Mouse (Mus musculus): Measurements from ENCODE around the gene Tor1aip2. TPM values are rescaled to one million over a fixed set of nuclear protein-coding genes. Genes with fewer than 3 reads are reported as not detected.
A peak's percentile ranks its signal among the peaks of the same experiment; 100 is the strongest.
"Not testable (repeated sequence)": the region's sequence is repeated elsewhere in the genome, so short reads cannot be mapped to it uniquely, and the experiment has no call there.

The Tor1aip2 gene
- polyA plus RNA-seq, 1 experiment from 2014 or later = 111 TPM

- Histone ChIP-seq H3K4me1 (no peaks in the 10 kb centered on the region), H3K9me3 (no peaks in the 10 kb centered on the region), H3K27ac (replicated peaks) (no peak overlapping the region), H3K4me3 (no peak overlapping the region), H3K27me3 (replicated peaks; ENCODE audit: low read depth, poor library complexity, severe bottlenecking) (no peaks in the 10 kb centered on the region), H3K36me3 (replicated peaks) (peaks cover 82% of the 10 kb centered on the region)
- WGBS = 90% methylated on average over 3 of the region's 3 CpGs
- DNase-seq (ENCODE audit: low spot score) = no peak
Observed at GRCm38 (mm10) chr1:156027849-156028248, 7.4 kb upstream of the Tor1aip2 start.

DNA sequence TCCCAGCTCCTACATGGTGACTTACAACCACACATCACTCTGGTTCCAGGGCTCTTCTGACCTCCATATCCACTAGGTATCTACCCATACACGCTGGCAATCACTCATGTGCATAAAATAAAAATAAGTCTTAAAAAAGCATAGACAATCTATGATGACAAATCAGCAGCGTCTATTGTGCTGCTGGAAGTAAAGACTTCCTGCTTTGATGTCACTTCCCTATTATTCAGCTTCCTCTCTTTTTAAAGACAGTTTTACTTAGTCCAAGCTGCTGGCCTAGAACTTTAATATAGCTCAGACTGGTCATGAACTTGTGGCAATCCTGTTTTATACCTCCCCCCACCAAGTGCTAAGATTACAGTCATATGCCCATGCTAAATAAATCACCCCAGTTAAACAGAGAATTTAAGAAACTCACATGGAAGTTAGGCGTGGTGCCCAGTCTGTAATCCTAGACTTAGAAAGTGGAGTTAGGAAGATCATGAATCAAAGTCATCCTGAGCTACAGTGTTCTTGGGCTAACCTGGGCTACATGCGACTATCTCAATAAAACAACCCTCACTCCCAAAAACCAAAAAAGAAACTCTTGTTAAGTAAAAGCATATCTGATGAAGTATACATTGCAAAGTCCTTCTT is 6.7 kb upstream of the Tor1aip2 start:
- no peak overlapping the region for H3K27ac ChIP-seq (replicated peaks)
- no peak for DNase-seq (ENCODE audit: low spot score)
- H3K9me3 ChIP-seq = no peaks in the 10 kb centered on the region
- 91% methylated on average over 4 of the region's 4 CpGs for WGBS
- no peaks in the 10 kb centered on the region for H3K27me3 ChIP-seq (replicated peaks; ENCODE audit: low read depth, poor library complexity, severe bottlenecking)
- peaks cover 85% of the 10 kb centered on the region for H3K36me3 ChIP-seq (replicated peaks)
- no peak overlapping the region for H3K4me3 ChIP-seq
- no peaks in the 10 kb centered on the region for H3K4me1 ChIP-seq

GRCm38 (mm10) chr1:156033921-156034320 is 1.3 kb upstream of the Tor1aip2 start:
- peak overlapping the region; percentile 90; the same call in 1 of the 2 replicates for H3K4me3 ChIP-seq
- DNase-seq (ENCODE audit: low spot score) = no peak
- 94% methylated on average over 7 of the region's 7 CpGs for WGBS
- H3K36me3 ChIP-seq (replicated peaks) = peaks cover 51% of the 10 kb centered on the region
- H3K27ac ChIP-seq (replicated peaks) = no peak overlapping the region
- H3K9me3 ChIP-seq = no peaks in the 10 kb centered on the region
- no peaks in the 10 kb centered on the region for H3K27me3 ChIP-seq (replicated peaks; ENCODE audit: low read depth, poor library complexity, severe bottlenecking)
- H3K4me1 ChIP-seq = peaks cover 13% of the 10 kb centered on the region

DNA sequence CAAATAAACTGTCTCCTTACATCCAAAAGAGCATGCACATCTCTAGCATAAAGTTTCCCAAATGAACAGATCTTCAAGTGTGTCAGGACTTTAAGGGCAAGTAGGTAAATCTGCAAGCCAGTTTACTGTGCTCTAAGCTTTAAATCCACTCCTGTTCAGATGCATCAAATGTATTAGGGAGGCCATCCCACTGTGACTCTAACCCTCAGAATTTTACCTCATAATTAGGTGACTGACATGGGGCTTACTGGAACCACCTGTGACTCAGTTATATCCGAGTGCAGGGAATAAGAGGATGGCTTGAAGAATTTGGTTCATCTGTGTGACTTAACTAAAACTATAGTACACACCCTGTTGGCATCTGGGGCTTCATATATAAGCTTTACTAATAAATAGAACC is 542 bp upstream of the Tor1aip2 start:
- no peak for DNase-seq (ENCODE audit: low spot score)
- H3K36me3 ChIP-seq (replicated peaks) = peaks cover 44% of the 10 kb centered on the region
- 39% methylated on average over 1 of the region's 1 CpGs for WGBS
- H3K9me3 ChIP-seq = no peaks in the 10 kb centered on the region
- no peaks in the 10 kb centered on the region for H3K27me3 ChIP-seq (replicated peaks; ENCODE audit: low read depth, poor library complexity, severe bottlenecking)
- peak overlapping the region; percentile 99 for H3K27ac ChIP-seq (replicated peaks)
- H3K4me1 ChIP-seq = peaks cover 13% of the 10 kb centered on the region
- H3K4me3 ChIP-seq = peak overlapping the region; percentile 90

DNA sequence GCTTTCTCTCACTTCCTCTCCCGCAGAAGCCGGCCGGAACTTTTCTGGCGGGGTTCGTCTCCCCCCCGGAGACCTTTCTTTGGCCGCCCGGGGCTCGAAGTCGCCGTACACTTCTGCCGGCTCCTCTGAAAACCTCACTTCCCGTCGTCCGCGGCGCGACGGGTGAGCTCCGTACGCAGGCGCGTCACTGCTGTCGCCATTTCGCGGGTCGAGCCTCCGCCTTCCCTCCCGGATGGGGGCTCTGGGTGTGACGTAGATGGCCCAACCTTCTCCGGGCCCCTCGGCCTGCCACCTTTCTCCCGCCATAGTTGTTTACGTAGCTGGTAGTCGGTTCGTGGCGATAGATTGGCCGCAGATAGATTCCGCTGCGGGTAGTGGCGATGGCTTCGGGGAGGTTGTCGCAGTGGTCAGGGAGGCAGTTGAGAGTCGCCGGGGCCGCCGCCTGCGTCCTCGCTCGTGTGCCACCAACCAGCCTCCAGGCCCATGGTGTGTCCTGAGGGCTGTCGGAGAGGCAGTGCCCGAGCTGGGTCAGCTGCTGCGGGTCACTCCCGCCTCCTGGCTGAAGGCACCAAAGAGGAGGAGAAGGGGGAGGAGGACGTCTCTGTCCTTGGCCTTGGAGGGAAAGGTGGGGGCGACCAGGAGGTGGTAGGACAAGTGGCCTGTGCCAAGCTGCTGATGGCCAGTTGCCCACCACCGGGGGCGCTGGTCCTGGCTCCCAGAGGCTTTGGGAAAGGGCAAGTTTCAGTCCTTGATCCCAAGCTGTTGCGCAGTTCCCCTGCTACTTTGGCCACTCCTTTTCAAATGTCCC is 931 bp downstream of the Tor1aip2 start, which contains the start of gene Tor1aip1:
Tor1aip1 (minus strand) TSS at position 551 of the 808 bp plus-strand sequence.
- under 1% methylated on average over 59 of the region's 59 CpGs for WGBS
- Histone ChIP-seq H3K27me3 (replicated peaks; ENCODE audit: low read depth, poor library complexity, severe bottlenecking) (no peaks in the 10 kb centered on the region), H3K4me1 (peaks cover 18% of the 10 kb centered on the region), H3K27ac (replicated peaks) (peak within 1 kb of the TSS; percentile 99), H3K36me3 (replicated peaks) (peaks cover 29% of the 10 kb centered on the region), H3K9me3 (no peaks in the 10 kb centered on the region), H3K4me3 (peak within 1 kb of the TSS; percentile 90)
- peak; percentile 97 for DNase-seq (ENCODE audit: low spot score)

- Histone ChIP-seq H3K27ac (replicated peaks) (0 out of 2 replicates have a peak overlapping the region, but pooled peaks have one; percentile 19), H3K9me3 (no peaks in the 10 kb centered on the region), H3K36me3 (replicated peaks) (peaks cover 19% of the 10 kb centered on the region), H3K27me3 (replicated peaks; ENCODE audit: low read depth, poor library complexity, severe bottlenecking) (no peaks in the 10 kb centered on the region), H3K4me3 (peak overlapping the region; percentile 90), H3K4me1 (peaks cover 26% of the 10 kb centered on the region)
- DNase-seq (ENCODE audit: low spot score) = no peak
- WGBS = 74% methylated on average over 5 of the region's 5 CpGs
Observed at GRCm38 (mm10) chr1:156037144-156037583, 2.0 kb downstream of the Tor1aip2 start.

DNA sequence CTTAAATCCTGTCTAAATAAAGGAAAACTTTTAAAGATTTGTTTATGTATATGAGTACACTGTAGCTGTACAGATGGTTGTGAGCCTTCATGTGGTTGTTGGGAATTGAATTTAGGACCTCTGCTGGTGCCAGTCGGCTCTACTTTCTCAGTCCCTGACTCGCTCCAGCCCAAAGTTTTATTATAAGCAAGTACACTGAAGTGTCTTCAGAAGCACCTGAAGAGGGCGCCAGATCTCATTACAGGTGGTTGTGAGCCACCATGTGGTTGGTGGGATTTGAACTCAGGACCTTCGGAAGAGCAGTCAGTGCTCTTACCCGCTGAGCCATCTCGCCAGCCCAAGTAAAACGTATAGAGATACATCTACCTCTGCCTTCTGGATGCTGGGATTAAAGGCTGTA is 4.8 kb downstream of the Tor1aip2 start:
- H3K9me3 ChIP-seq; H3K27me3 ChIP-seq (replicated peaks; ENCODE audit: low read depth, poor library complexity, severe bottlenecking); DNase-seq (ENCODE audit: low spot score); H3K4me3 ChIP-seq; H3K27ac ChIP-seq (replicated peaks): not testable (repeated sequence)
- WGBS = 68% methylated on average over 7 of the region's 7 CpGs
- peaks cover 24% of the 10 kb centered on the region for H3K36me3 ChIP-seq (replicated peaks)
- peaks cover 28% of the 10 kb centered on the region for H3K4me1 ChIP-seq

GRCm38 (mm10) chr1:156040731-156041401 is 5.7 kb downstream of the Tor1aip2 start:
- Histone ChIP-seq H3K27me3 (replicated peaks; ENCODE audit: low read depth, poor library complexity, severe bottlenecking) (no peaks in the 10 kb centered on the region), H3K4me1 (peaks cover 28% of the 10 kb centered on the region), H3K36me3 (replicated peaks) (peaks cover 33% of the 10 kb centered on the region), H3K4me3 (peak overlapping the region; percentile 68), H3K27ac (replicated peaks) (peak overlapping the region; percentile 83), H3K9me3 (no peaks in the 10 kb centered on the region)
- 2% methylated on average over 22 of the region's 22 CpGs for WGBS
- DNase-seq (ENCODE audit: low spot score) = peak; percentile 93

DNA sequence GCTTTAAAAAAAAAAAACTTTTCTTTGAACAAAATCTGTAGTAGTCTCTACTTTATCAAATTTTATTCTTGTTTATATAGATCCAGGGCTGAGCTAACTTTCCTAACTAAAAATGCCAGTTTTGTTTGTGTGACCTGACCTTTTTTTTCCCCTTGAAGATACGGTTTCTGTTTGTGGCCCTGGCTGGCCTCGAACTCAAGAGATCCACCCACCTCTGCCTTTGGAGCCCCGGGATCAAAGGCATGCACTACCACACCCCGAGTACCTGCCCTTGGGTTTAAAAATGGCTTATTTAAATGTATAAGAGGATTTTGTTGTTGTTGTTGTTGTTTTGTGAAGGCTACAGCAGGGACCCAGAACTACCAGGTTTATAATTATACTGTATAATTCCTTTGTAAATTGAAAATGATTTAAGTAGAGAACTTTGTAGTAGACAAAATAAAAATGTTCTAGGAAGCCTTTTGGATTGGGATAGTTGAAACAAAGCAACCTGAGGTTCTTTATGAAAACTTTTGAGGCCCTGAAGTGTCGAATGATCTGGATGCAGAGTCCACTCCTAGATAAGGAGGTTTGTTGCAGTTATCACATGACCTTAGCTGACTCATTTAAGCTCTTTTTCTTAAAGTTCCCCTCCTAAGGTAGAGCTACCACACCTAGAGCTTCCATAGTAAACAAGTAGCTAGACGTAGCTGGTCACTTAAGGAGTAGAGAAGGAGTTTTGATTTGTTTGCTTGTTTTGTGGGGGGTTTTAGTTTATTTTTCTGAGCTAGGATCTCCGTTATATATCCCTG is 6.4 kb downstream of the Tor1aip2 start:
- 0 out of 2 replicates have a peak overlapping the region, but pooled peaks have one; percentile 10 for H3K27ac ChIP-seq (replicated peaks)
- H3K4me1 ChIP-seq = peaks cover 28% of the 10 kb centered on the region
- H3K36me3 ChIP-seq (replicated peaks) = peaks cover 40% of the 10 kb centered on the region
- no peak for DNase-seq (ENCODE audit: low spot score)
- H3K9me3 ChIP-seq = no peaks in the 10 kb centered on the region
- peak overlapping the region; percentile 68 for H3K4me3 ChIP-seq
- WGBS = 47% methylated on average over 7 of the region's 7 CpGs
- H3K27me3 ChIP-seq (replicated peaks; ENCODE audit: low read depth, poor library complexity, severe bottlenecking) = no peaks in the 10 kb centered on the region

DNA sequence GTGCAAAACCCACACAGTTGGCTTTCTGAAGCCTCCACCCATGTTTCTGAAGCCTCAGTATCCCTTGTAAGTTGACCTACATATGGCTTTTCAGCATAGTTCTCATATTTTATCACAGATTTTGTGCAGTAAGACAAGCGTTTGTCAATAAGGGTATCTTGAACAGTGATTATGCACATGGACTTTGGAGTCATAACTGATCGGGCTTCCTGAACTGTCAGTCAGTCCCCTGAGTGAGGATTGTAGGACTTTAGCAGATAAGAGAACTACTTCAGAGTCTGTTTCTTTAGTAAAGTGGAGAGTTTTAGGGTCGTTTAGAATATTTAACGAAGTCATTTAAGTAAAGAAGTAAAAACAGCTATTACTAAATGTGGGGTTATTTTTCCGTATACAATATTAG is 7.3 kb downstream of the Tor1aip2 start:
- Histone ChIP-seq H3K27ac (replicated peaks) (no peak overlapping the region), H3K9me3 (no peaks in the 10 kb centered on the region), H3K4me3 (peak overlapping the region; percentile 68), H3K36me3 (replicated peaks) (peaks cover 48% of the 10 kb centered on the region), H3K27me3 (replicated peaks; ENCODE audit: low read depth, poor library complexity, severe bottlenecking) (no peaks in the 10 kb centered on the region), H3K4me1 (peaks cover 22% of the 10 kb centered on the region)
- no peak for DNase-seq (ENCODE audit: low spot score)
- 89% methylated on average over 5 of the region's 5 CpGs for WGBS

GRCm38 (mm10) chr1:156043027-156043426 is 7.8 kb downstream of the Tor1aip2 start:
- no peaks in the 10 kb centered on the region for H3K27me3 ChIP-seq (replicated peaks; ENCODE audit: low read depth, poor library complexity, severe bottlenecking)
- H3K27ac ChIP-seq (replicated peaks) = no peak overlapping the region
- H3K36me3 ChIP-seq (replicated peaks) = peaks cover 54% of the 10 kb centered on the region
- 30% methylated on average over 4 of the region's 4 CpGs for WGBS
- DNase-seq (ENCODE audit: low spot score) = peak; percentile 35
- H3K4me1 ChIP-seq = peaks cover 21% of the 10 kb centered on the region
- H3K9me3 ChIP-seq = no peaks in the 10 kb centered on the region
- H3K4me3 ChIP-seq = no peak overlapping the region

DNA sequence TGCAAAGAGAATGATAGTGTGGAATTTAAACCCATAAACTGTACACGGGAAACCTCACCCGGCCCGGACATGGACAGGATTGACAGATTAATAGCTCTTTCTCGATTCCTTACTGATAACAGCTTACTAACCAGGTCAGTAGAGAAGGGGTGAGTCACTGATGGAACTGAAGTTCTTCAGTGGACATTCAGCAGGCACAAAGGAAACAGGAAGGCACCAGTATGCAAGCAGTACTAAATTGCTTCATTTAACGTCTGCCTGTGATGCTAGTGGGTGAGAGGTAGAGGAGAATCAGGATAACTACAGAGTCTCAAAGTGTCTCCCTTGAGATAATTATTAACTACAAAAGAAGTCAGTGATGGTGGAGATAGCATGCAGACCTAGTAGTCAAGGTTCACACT is 9.0 kb downstream of the Tor1aip2 start:
- Histone ChIP-seq H3K27ac (replicated peaks) (no peak overlapping the region), H3K4me3 (no peak overlapping the region), H3K36me3 (replicated peaks) (peaks cover 66% of the 10 kb centered on the region), H3K4me1 (peaks cover 21% of the 10 kb centered on the region), H3K9me3 (no peaks in the 10 kb centered on the region), H3K27me3 (replicated peaks; ENCODE audit: low read depth, poor library complexity, severe bottlenecking) (no peaks in the 10 kb centered on the region)
- no peak for DNase-seq (ENCODE audit: low spot score)
- 87% methylated on average over 5 of the region's 5 CpGs for WGBS
